Mouse (Mus musculus): ENCODE data around the gene Cyp17a1. TPM values are rescaled to one million over a fixed set of nuclear protein-coding genes. Genes with fewer than 3 reads are reported as not detected.
A peak's percentile ranks its signal among the peaks of the same experiment; 100 is the strongest.

Gene Cyp17a1
- 0.30 TPM in 1 of 2 replicates, not detected in the other for polyA plus RNA-seq (2015; fragmentation: Nextera tagmentation; extraction: Ambion mirVana)

- ATAC-seq = peak; percentile 28; the same call in 1 of the 2 replicates
- 38% methylated on average over 5 of the region's 5 CpGs for WGBS
- H3K4me2 ChIP-seq (replicated peaks) = no peak within 1 kb of the TSS
- H3K4me1 ChIP-seq (replicated peaks) = no peaks in the 10 kb centered on the region
- H3K27ac ChIP-seq = no peak within 1 kb of the TSS
- H3K9me3 ChIP-seq = no peaks in the 10 kb centered on the region
- H3K9ac ChIP-seq = no peak within 1 kb of the TSS
- H3K36me3 ChIP-seq = no peaks in the 10 kb centered on the region
- no peak within 1 kb of the TSS for H3K4me3 ChIP-seq (replicated peaks)
- H3K27me3 ChIP-seq (replicated peaks) = no peaks in the 10 kb centered on the region; the same call in 1 of the 2 replicates
These were observed at the start of gene Cyp17a1 for GRCm38 (mm10) chr19:46672766-46673418. Cyp17a1 (minus strand) TSS chr19:46673172.

- Histone ChIP-seq H3K27me3 (replicated peaks) (no peaks in the 10 kb centered on the region), H3K4me1 (replicated peaks) (no peaks in the 10 kb centered on the region), H3K4me2 (replicated peaks) (no peak overlapping the region), H3K36me3 (peaks cover 8% of the 10 kb centered on the region; the same call in 1 of the 2 replicates), H3K9ac (no peak overlapping the region), H3K4me3 (replicated peaks) (no peak overlapping the region), H3K27ac (no peak overlapping the region), H3K9me3 (no peaks in the 10 kb centered on the region)
- 79% methylated on average over 4 of the region's 4 CpGs for WGBS
- no peak for ATAC-seq
These were observed 45.2 kb upstream of the Cyp17a1 start for GRCm38 (mm10) chr19:46718150-46718549.

GRCm38 (mm10) chr19:46715016-46715415 is 42.0 kb upstream of the Cyp17a1 start:
- peaks cover 11% of the 10 kb centered on the region; the same call in 1 of the 2 replicates for H3K36me3 ChIP-seq
- no peaks in the 10 kb centered on the region for H3K27me3 ChIP-seq (replicated peaks)
- ATAC-seq = no peak
- no peak overlapping the region for H3K9ac ChIP-seq
- no peaks in the 10 kb centered on the region for H3K4me1 ChIP-seq (replicated peaks)
- no peak overlapping the region for H3K4me2 ChIP-seq (replicated peaks)
- no peaks in the 10 kb centered on the region for H3K9me3 ChIP-seq
- no peak overlapping the region for H3K4me3 ChIP-seq (replicated peaks)
- H3K27ac ChIP-seq = no peak overlapping the region
- 90% methylated on average over 8 of the region's 8 CpGs for WGBS

- no peak overlapping the region for H3K9ac ChIP-seq
- H3K27me3 ChIP-seq (replicated peaks) = no peaks in the 10 kb centered on the region
- H3K9me3 ChIP-seq = no peaks in the 10 kb centered on the region
- H3K4me2 ChIP-seq (replicated peaks) = no peak overlapping the region
- no peaks in the 10 kb centered on the region for H3K4me1 ChIP-seq (replicated peaks)
- peaks cover 6% of the 10 kb centered on the region; the same call in 1 of the 2 replicates for H3K36me3 ChIP-seq
- no peak overlapping the region for H3K4me3 ChIP-seq (replicated peaks)
- no peak for ATAC-seq
- 80% methylated on average over 8 of the region's 8 CpGs for WGBS
- no peak overlapping the region for H3K27ac ChIP-seq
These were observed 41.3 kb upstream of the Cyp17a1 start for GRCm38 (mm10) chr19:46714234-46714633.

- Histone ChIP-seq H3K9me3 (no peaks in the 10 kb centered on the region), H3K4me1 (replicated peaks) (peaks cover 15% of the 10 kb centered on the region; the same call in 1 of the 2 replicates), H3K9ac (no peak overlapping the region), H3K36me3 (0 out of 2 replicates have a peak, but pooled peaks cover 2% of the 10 kb centered on the region), H3K4me3 (replicated peaks) (no peak overlapping the region), H3K27me3 (replicated peaks) (no peaks in the 10 kb centered on the region), H3K27ac (no peak overlapping the region), H3K4me2 (replicated peaks) (no peak overlapping the region)
- WGBS = 93% methylated on average over 4 of the region's 4 CpGs
- no peak for ATAC-seq
These were observed 37.6 kb upstream of the Cyp17a1 start for GRCm38 (mm10) chr19:46710614-46711013.

- H3K9ac ChIP-seq = peak within 1 kb of the TSS; percentile 52
- WGBS = 5% methylated on average over 31 of the region's 31 CpGs
- peak within 1 kb of the TSS; percentile 51 for H3K4me3 ChIP-seq (replicated peaks)
These were observed 34.6 kb upstream of the Cyp17a1 start, which contains the start of gene As3mt for GRCm38 (mm10) chr19:46707296-46708151. As3mt (plus strand) TSS chr19:46707458.

GRCm38 (mm10) chr19:46706540-46707295 is 33.7 kb upstream of the Cyp17a1 start:
- no peaks in the 10 kb centered on the region for H3K9me3 ChIP-seq
- peak overlapping the region; percentile 51 for H3K4me3 ChIP-seq (replicated peaks)
- H3K4me1 ChIP-seq (replicated peaks) = peaks cover 15% of the 10 kb centered on the region; the same call in 1 of the 2 replicates
- WGBS = 63% methylated on average over 9 of the region's 9 CpGs
- peak overlapping the region; percentile 72; the same call in 1 of the 2 replicates for H3K27ac ChIP-seq
- H3K4me2 ChIP-seq (replicated peaks) = peak overlapping the region; percentile 80
- H3K9ac ChIP-seq = no peak overlapping the region
- H3K27me3 ChIP-seq (replicated peaks) = no peaks in the 10 kb centered on the region
- peak; percentile 58 for ATAC-seq
- 0 out of 2 replicates have a peak, but pooled peaks cover 2% of the 10 kb centered on the region for H3K36me3 ChIP-seq

More at GRCm38 (mm10) chr19:46707296-46708151, 34.6 kb upstream of the Cyp17a1 start, which contains the start of gene As3mt:
- no peaks in the 10 kb centered on the region for H3K27me3 ChIP-seq (replicated peaks)
- H3K27ac ChIP-seq = peak within 1 kb of the TSS; percentile 72
- H3K4me1 ChIP-seq (replicated peaks) = peaks cover 15% of the 10 kb centered on the region; the same call in 1 of the 2 replicates
- H3K36me3 ChIP-seq = 0 out of 2 replicates have a peak, but pooled peaks cover 2% of the 10 kb centered on the region
- H3K9me3 ChIP-seq = no peaks in the 10 kb centered on the region
- peak within 1 kb of the TSS; percentile 80 for H3K4me2 ChIP-seq (replicated peaks)
- peak; percentile 94 for ATAC-seq

GRCm38 (mm10) chr19:46705779-46706495 is 33.0 kb upstream of the Cyp17a1 start:
- Histone ChIP-seq H3K36me3 (0 out of 2 replicates have a peak, but pooled peaks cover 2% of the 10 kb centered on the region), H3K4me1 (replicated peaks) (peaks cover 15% of the 10 kb centered on the region; the same call in 1 of the 2 replicates), H3K27ac (no peak overlapping the region), H3K9ac (no peak overlapping the region), H3K4me2 (replicated peaks) (no peak overlapping the region), H3K9me3 (no peaks in the 10 kb centered on the region), H3K27me3 (replicated peaks) (no peaks in the 10 kb centered on the region), H3K4me3 (replicated peaks) (no peak overlapping the region)
- WGBS = 63% methylated on average over 7 of the region's 7 CpGs
- no peak for ATAC-seq

GRCm38 (mm10) chr19:46701156-46701555 is 28.2 kb upstream of the Cyp17a1 start:
- no peak overlapping the region for H3K27ac ChIP-seq
- 76% methylated on average over 9 of the region's 9 CpGs for WGBS
- no peak overlapping the region for H3K9ac ChIP-seq
- H3K36me3 ChIP-seq = no peaks in the 10 kb centered on the region
- no peak overlapping the region for H3K4me2 ChIP-seq (replicated peaks)
- H3K9me3 ChIP-seq = no peaks in the 10 kb centered on the region
- H3K4me3 ChIP-seq (replicated peaks) = no peak overlapping the region
- ATAC-seq = no peak
- H3K27me3 ChIP-seq (replicated peaks) = no peaks in the 10 kb centered on the region
- H3K4me1 ChIP-seq (replicated peaks) = no peaks in the 10 kb centered on the region

- Histone ChIP-seq H3K4me2 (replicated peaks) (no peak overlapping the region), H3K4me3 (replicated peaks) (no peak overlapping the region), H3K27me3 (replicated peaks) (no peaks in the 10 kb centered on the region), H3K9me3 (no peaks in the 10 kb centered on the region), H3K27ac (no peak overlapping the region), H3K36me3 (no peaks in the 10 kb centered on the region), H3K4me1 (replicated peaks) (no peaks in the 10 kb centered on the region), H3K9ac (no peak overlapping the region)
- ATAC-seq = no peak
- WGBS = 74% methylated on average over 10 of the region's 10 CpGs
These were observed 26.1 kb upstream of the Cyp17a1 start for GRCm38 (mm10) chr19:46699011-46699481.

GRCm38 (mm10) chr19:46697840-46698517 is 25.0 kb upstream of the Cyp17a1 start:
- H3K27ac ChIP-seq = no peak overlapping the region
- no peaks in the 10 kb centered on the region for H3K27me3 ChIP-seq (replicated peaks)
- no peak overlapping the region for H3K9ac ChIP-seq
- H3K36me3 ChIP-seq = no peaks in the 10 kb centered on the region
- no peak overlapping the region for H3K4me3 ChIP-seq (replicated peaks)
- H3K9me3 ChIP-seq = no peaks in the 10 kb centered on the region
- H3K4me1 ChIP-seq (replicated peaks) = no peaks in the 10 kb centered on the region
- no peak for ATAC-seq
- H3K4me2 ChIP-seq (replicated peaks) = no peak overlapping the region
- 61% methylated on average over 19 of the region's 19 CpGs for WGBS

Data from intestine, embryonic 15.5 days (tissue).